Mouse (Mus musculus): ENCODE results near the gene Gm8265. TPM values are rescaled to one million over a fixed set of nuclear protein-coding genes. Genes with fewer than 3 reads are reported as not detected.
"Not testable (repeated sequence)": the region's sequence is repeated elsewhere in the genome, so short reads cannot be mapped to it uniquely, and the experiment has no call there.

The Gm8265 gene
- total RNA-seq (2021), result not detected
- long read RNA-seq, experiment 1, result 0 reads
- long read RNA-seq, experiment 2, result 0 reads

DNA sequence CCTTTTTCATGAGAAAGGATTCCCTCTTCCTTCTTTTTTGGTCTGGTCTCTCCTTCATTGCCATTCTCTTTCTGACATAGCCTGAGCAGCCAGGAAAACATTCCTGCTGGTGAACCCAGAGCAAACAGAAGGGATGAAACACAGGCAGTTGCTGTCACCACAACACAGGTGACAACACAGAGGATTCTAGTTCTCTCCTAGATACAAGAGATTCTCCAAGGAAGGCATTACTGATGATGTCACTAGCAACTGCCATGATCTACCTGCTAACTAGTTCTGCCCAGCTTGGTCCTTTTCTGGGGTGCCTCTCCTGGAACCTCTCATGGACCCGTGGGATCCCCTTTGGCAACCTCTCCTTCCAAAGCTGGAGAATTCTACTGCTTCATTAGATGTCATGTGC, at the start of gene Gm8265:
Gene Gm8265, minus strand, starts transcription at position 101 of the 400 bp plus-strand sequence.
- DNase-seq (ENCODE audit: low spot score in 2 of 2); intact Hi-C loops (cut with DNase I): not testable (repeated sequence)

Other genes starting within 250 kb of the Gm8265 start
- not detected for gene Gm3500, start 244.0 kb downstream of the Gm8265 start, total RNA-seq (2021)
- gene Gm3194, start 177.6 kb downstream of the Gm8265 start, total RNA-seq (2021), result 1 to 10 TPM; 1.7 to 2.4 TPM
- not detected for gene Gm8246, start 155.2 kb downstream of the Gm8265 start, total RNA-seq (2021)
- not detected for gene Gm3187, start 148.8 kb downstream of the Gm8265 start, total RNA-seq (2021)
- gene Gm3488, start 131.4 kb downstream of the Gm8265 start, total RNA-seq (2021), result 1 to 10 TPM; 2.0 to 2.4 TPM
- not detected for gene Gm3532, start 94.5 kb downstream of the Gm8265 start, total RNA-seq (2021)
- gene Gm9603, start 54.4 kb upstream of the Gm8265 start, total RNA-seq (2021), result not detected
- gene Gm3373, start 108.5 kb upstream of the Gm8265 start, total RNA-seq (2021), result under 1 TPM in 1 of 2 experiments, not detected in 1; 0.37 TPM
- 1 to 10 TPM; 2.4 to 4.7 TPM for gene Gm3383, start 175.0 kb upstream of the Gm8265 start, total RNA-seq (2021)
- not detected for gene Gm3424, start 197.3 kb upstream of the Gm8265 start, total RNA-seq (2021)
- under 1 TPM; 0.46 to 0.85 TPM for gene Gm8237, start 247.4 kb upstream of the Gm8265 start, total RNA-seq (2021)

All from left cerebral cortex, postnatal 14 days (tissue).